Mouse (Mus musculus): ENCODE measurements around the gene Tpst2.

GRCm38 (mm10) chr5:112273746-112274463 lies 2.6 kb upstream of the Tpst2 start:
- TF ChIP-seq CTCF (IDR thresholded peaks at IDR 0.05; ENCODE audit: low read depth): no peak
- no peak for TF ChIP-seq EP300 (IDR thresholded peaks at IDR 0.05; ENCODE audit: low read depth)
